Mouse (Mus musculus) cerebellum, postnatal 14 days (tissue): Measurements from ENCODE around the gene Setd4.

Experiments
- DNase-seq, 2 experiments: peaks; one replicate each; pipeline ENCODE4 v3.0.0; 2021; ENCODE audit warnings: mixed read lengths in 2 of 2

The Setd4 gene

GRCm38 (mm10) chr16:93544931-93545330 lies 58.9 kb downstream of the Setd4 start:
- DNase-seq = no peak

DNA sequence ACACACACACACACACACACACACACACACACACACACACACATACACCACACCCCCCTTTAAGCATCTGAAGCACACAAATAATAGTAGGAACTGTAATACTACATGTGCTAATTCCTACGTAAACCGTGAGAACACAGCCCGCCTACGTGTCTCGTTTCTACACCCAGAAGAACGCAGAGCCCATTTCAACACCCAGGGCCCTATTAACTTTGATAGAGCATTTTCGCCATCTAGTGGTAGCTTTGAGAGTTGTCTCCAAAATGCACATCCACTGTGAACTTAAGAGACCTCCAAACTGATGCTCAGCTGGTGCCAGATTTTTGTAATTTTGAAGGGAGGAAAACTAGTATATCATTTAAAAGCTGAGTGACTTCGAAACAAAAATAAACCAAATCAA lies 60.2 kb downstream of the Setd4 start:
- peak; percentile 80 to 83 for DNase-seq

DNA sequence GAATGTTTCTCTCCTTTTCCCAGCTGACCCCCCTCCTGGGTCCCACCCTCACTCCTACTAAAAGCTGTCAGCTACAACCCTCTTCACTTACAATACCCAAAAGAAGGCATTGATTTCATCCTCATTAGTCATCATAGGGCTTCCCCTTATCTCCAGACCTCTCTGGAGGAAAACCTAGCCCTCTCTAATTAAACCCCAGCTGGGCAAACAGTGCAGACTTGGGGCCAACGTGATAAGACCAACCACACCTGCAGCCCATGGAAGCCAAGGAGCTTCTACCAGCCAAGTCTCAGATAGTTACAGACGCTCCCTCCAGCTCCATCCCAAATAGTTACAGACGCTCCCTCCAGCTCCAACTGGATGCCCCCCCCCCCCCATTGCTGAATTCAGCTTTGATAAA lies 64.0 kb downstream of the Setd4 start:
- DNase-seq = no peak

DNA sequence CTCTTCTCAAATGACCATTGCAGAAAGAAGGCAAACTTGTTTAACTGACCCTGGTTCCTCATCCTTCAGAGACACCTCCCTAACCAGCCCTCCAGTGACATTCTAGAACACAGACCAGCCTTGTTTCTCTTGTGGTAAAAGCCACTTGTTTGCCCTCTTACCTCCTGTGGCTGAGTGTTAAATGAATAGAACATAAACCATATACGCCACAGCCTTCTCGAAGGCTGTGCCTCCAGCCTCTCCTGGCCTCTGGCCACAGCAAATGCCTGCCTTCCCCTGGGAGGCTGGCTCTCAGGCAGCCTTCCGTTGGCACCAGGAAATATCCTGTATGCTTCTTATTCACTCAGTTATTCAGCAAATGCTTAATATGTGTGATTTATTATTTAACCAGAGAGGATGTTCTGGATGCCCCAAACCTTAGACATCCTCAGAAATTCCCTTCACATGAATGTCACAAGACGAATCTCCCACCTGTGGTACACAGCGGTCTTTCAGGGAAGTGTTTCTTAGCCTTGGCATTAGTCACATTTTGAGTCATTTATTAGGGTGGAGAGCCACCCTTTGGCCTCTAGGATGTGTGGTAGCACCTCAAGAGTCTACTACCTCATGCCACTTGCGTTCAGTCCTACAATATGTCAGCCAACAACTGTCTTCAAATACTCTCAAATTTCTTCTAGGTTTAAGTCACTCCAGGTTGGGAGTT lies 68.6 kb downstream of the Setd4 start:
- DNase-seq = no peak
